Mouse (Mus musculus) liver, postnatal 0 days (tissue): ENCODE measurements around the gene Shd.

Source experiments
- CTCF ChIP-seq: sonication (generic); IDR thresholded peaks from 2 replicates; pipeline ENCODE4 v1.5.1; 2016; ENCODE audit warnings: antibody characterized with exemption, low read depth
- EP300 ChIP-seq: IDR thresholded peaks from 2 replicates; pipeline ENCODE4 v1.6.1; 2016; ENCODE audit warnings: antibody characterized with exemption, low read depth, mild to moderate bottlenecking

DNA sequence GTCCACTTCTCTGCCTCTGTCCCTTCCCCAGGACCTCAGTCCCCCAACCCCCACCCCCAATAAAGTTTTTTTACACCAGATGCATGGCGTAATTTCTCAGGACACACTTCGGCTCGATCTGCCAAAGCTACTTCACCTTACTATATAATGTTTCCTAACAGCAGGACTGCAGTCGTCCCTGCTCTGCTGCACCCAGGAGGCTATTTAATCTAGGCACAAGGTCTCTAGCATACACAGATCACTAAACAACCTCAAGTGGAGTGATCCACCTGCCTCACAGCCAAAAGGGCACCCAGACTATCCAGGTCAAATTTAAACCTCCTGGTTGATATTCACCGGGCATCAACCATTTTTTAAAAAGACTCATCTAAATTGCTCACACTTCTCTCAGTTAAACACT, 24.6 kb upstream of the Shd start:
- TF ChIP-seq EP300 (no peak), CTCF (no peak)
